Mouse (Mus musculus): ENCODE measurements around the gene Ghsr. TPM values are rescaled to one million over a fixed set of nuclear protein-coding genes. Genes with fewer than 3 reads are reported as not detected.

Gene Ghsr
- polyA plus RNA-seq, 1 experiment from 2014 or later = not detected

GRCm38 (mm10) chr3:27422521-27422920 lies 51.4 kb downstream of the Ghsr start:
- no peak for DNase-seq (ENCODE audit: low spot score)
- no peak overlapping the region for H3K27ac ChIP-seq
- H3K4me1 ChIP-seq (replicated peaks; ENCODE audit: insufficient read depth, low read length) = no peaks in the 10 kb centered on the region
- H3K9ac ChIP-seq (ENCODE audit: low read depth, low read length) = no peak overlapping the region
- no peak for ATAC-seq (replicated peaks; ENCODE audit: low FRiP score, low read depth)
- no peak overlapping the region for H3K4me2 ChIP-seq (ENCODE audit: low read length)
- WGBS = 86% methylated on average over 6 of the region's 6 CpGs
- peaks cover 35% of the 10 kb centered on the region for H3K36me3 ChIP-seq (ENCODE audit: insufficient read depth, low read length)
- H3K27me3 ChIP-seq (ENCODE audit: insufficient read depth, low read length) = no peaks in the 10 kb centered on the region
- H3K9me3 ChIP-seq (replicated peaks; ENCODE audit: low read length) = no peaks in the 10 kb centered on the region
- no peak for TF ChIP-seq CTCF (IDR thresholded peaks at IDR 0.05; ENCODE audit: low read depth)
- no peak overlapping the region for H3K4me3 ChIP-seq (replicated peaks; ENCODE audit: low read depth, low read length)

- no peak overlapping the region for H3K4me3 ChIP-seq (replicated peaks; ENCODE audit: low read depth, low read length)
- H3K9me3 ChIP-seq (replicated peaks; ENCODE audit: low read length) = no peaks in the 10 kb centered on the region
- H3K4me1 ChIP-seq (replicated peaks; ENCODE audit: insufficient read depth, low read length) = no peaks in the 10 kb centered on the region
- no peak for DNase-seq (ENCODE audit: low spot score)
- H3K27me3 ChIP-seq (ENCODE audit: insufficient read depth, low read length) = no peaks in the 10 kb centered on the region
- H3K36me3 ChIP-seq (ENCODE audit: insufficient read depth, low read length) = peaks cover 25% of the 10 kb centered on the region; the same call in 1 of the 2 replicates
- no peak for TF ChIP-seq CTCF (IDR thresholded peaks at IDR 0.05; ENCODE audit: low read depth)
- ATAC-seq (replicated peaks; ENCODE audit: low FRiP score, low read depth) = no peak
- H3K27ac ChIP-seq = no peak overlapping the region
- 83% methylated on average over 11 of the region's 11 CpGs for WGBS
- no peak overlapping the region for H3K9ac ChIP-seq (ENCODE audit: low read depth, low read length)
- no peak overlapping the region for H3K4me2 ChIP-seq (ENCODE audit: low read length)
Observed at GRCm38 (mm10) chr3:27424049-27424667, 53.0 kb downstream of the Ghsr start.

- H3K27me3 ChIP-seq (ENCODE audit: insufficient read depth, low read length) = no peaks in the 10 kb centered on the region
- no peak overlapping the region for H3K4me3 ChIP-seq (replicated peaks; ENCODE audit: low read depth, low read length)
- no peaks in the 10 kb centered on the region for H3K9me3 ChIP-seq (replicated peaks; ENCODE audit: low read length)
- 89% methylated on average over 6 of the region's 6 CpGs for WGBS
- no peak overlapping the region for H3K4me2 ChIP-seq (ENCODE audit: low read length)
- H3K9ac ChIP-seq (ENCODE audit: low read depth, low read length) = no peak overlapping the region
- ATAC-seq (replicated peaks; ENCODE audit: low FRiP score, low read depth) (no peak), DNase-seq (ENCODE audit: low spot score) (no peak)
- TF ChIP-seq CTCF (IDR thresholded peaks at IDR 0.05; ENCODE audit: low read depth) = no peak
- peaks cover 6% of the 10 kb centered on the region for H3K4me1 ChIP-seq (replicated peaks; ENCODE audit: insufficient read depth, low read length)
- no peak overlapping the region for H3K27ac ChIP-seq
- peaks cover 19% of the 10 kb centered on the region; the same call in 1 of the 2 replicates for H3K36me3 ChIP-seq (ENCODE audit: insufficient read depth, low read length)
Observed at GRCm38 (mm10) chr3:27427406-27427805, 56.3 kb downstream of the Ghsr start.

Other genes with a start within 250 kb of the Ghsr start
- 23.9 and 26.9 TPM in 2 replicates for gene Ect2, start 217.5 kb upstream of the Ghsr start, polyA plus RNA-seq (2015; fragmentation: Nextera tagmentation; extraction: Ambion mirVana)
- gene Nceh1, start 188.4 kb upstream of the Ghsr start, polyA plus RNA-seq (2015; fragmentation: Nextera tagmentation; extraction: Ambion mirVana) = 47.7 and 51.2 TPM in 2 replicates
- gene Tnfsf10, start 54.3 kb upstream of the Ghsr start, polyA plus RNA-seq (2015; fragmentation: Nextera tagmentation; extraction: Ambion mirVana) = 3.8 and 4.1 TPM in 2 replicates

Measured in kidney, postnatal 0 days (tissue).